Mouse (Mus musculus): ENCODE measurements at regions not wholly inside any gene's neighbourhood (a gene's known extent, or its start where the extent isn't known, plus 50 kb on each side); places are given as distances from the start of the nearest gene placed in this dataset.

GRCm38 (mm10) chr3:132477768-132478167 lies 151.9 kb upstream of the Gimd1 start:
- DNase-seq (ENCODE audit: extremely low spot score in 1 of 2, low spot score in 1 of 2): no peak

GRCm38 (mm10) chr3:132479275-132479674 lies 150.3 kb upstream of the Gimd1 start:
- no peak for DNase-seq (ENCODE audit: extremely low spot score in 1 of 2, low spot score in 1 of 2)

GRCm38 (mm10) chr3:132484814-132485213 lies 144.8 kb upstream of the Gimd1 start:
- no peak for DNase-seq (ENCODE audit: extremely low spot score in 1 of 2, low spot score in 1 of 2)

- no peak for DNase-seq (ENCODE audit: extremely low spot score in 1 of 2, low spot score in 1 of 2)
Observed at GRCm38 (mm10) chr3:132485553-132485952, 144.1 kb upstream of the Gimd1 start.

GRCm38 (mm10) chr3:132506095-132506494 lies 123.5 kb upstream of the Gimd1 start:
- DNase-seq (ENCODE audit: extremely low spot score in 1 of 2, low spot score in 1 of 2): peak; percentile 15 to 68

GRCm38 (mm10) chr3:132510240-132510639 lies 119.4 kb upstream of the Gimd1 start:
- DNase-seq (ENCODE audit: extremely low spot score in 1 of 2, low spot score in 1 of 2): no peak

- DNase-seq (ENCODE audit: extremely low spot score in 1 of 2, low spot score in 1 of 2): no peak
Observed at GRCm38 (mm10) chr3:132512526-132513102, 117.0 kb upstream of the Gimd1 start.

- DNase-seq (ENCODE audit: extremely low spot score in 1 of 2, low spot score in 1 of 2): no peak
Observed at GRCm38 (mm10) chr3:132533323-132533904, 96.2 kb upstream of the Gimd1 start.

GRCm38 (mm10) chr3:132539780-132540658 lies 89.6 kb upstream of the Gimd1 start:
- DNase-seq (ENCODE audit: extremely low spot score in 1 of 2, low spot score in 1 of 2): no peak

- DNase-seq (ENCODE audit: extremely low spot score in 1 of 2, low spot score in 1 of 2): no peak
Observed at GRCm38 (mm10) chr3:132551238-132551808, 78.3 kb upstream of the Gimd1 start.

- DNase-seq (ENCODE audit: extremely low spot score in 1 of 2, low spot score in 1 of 2): no peak
Observed at GRCm38 (mm10) chr3:132565755-132566154, 63.9 kb upstream of the Gimd1 start.

GRCm38 (mm10) chr3:132566301-132566700 lies 63.3 kb upstream of the Gimd1 start:
- DNase-seq (ENCODE audit: extremely low spot score in 1 of 2, low spot score in 1 of 2): no peak
